Mouse (Mus musculus) 3134 (cell line): ENCODE measurements around the gene Pgm1.

Experiments used
- DNase-seq: peaks from one replicate; pipeline ENCODE4 v3.0.0-alpha.2; 2011; ENCODE audit warnings: low spot score; ENCODE audit not compliant: insufficient read length; ENCODE audit errors: extremely low read depth

Gene Pgm1

GRCm38 (mm10) chr4:100009211-100009678 lies 80.0 kb downstream of the Pgm1 start:
- DNase-seq, result peak; percentile 12

- peak; percentile 38 for DNase-seq
These were observed 81.7 kb downstream of the Pgm1 start for GRCm38 (mm10) chr4:100010916-100011315.

GRCm38 (mm10) chr4:100011563-100011962 lies 82.3 kb downstream of the Pgm1 start:
- DNase-seq, result peak; percentile 32

GRCm38 (mm10) chr4:100012361-100013035 lies 83.3 kb downstream of the Pgm1 start:
- DNase-seq, result no peak

- no peak for DNase-seq
These were observed 98.6 kb downstream of the Pgm1 start for GRCm38 (mm10) chr4:100027773-100028172.

GRCm38 (mm10) chr4:100028641-100029040 lies 99.4 kb downstream of the Pgm1 start:
- DNase-seq, result no peak

GRCm38 (mm10) chr4:100031270-100031669 lies 102.1 kb downstream of the Pgm1 start:
- DNase-seq, result no peak

GRCm38 (mm10) chr4:100032608-100033007 lies 103.4 kb downstream of the Pgm1 start:
- DNase-seq, result no peak

GRCm38 (mm10) chr4:100033944-100034343 lies 104.7 kb downstream of the Pgm1 start:
- DNase-seq, result no peak

GRCm38 (mm10) chr4:100034971-100035370 lies 105.8 kb downstream of the Pgm1 start:
- no peak for DNase-seq

GRCm38 (mm10) chr4:100035919-100036554 lies 106.8 kb downstream of the Pgm1 start:
- no peak for DNase-seq
